Mouse (Mus musculus) cerebellum, adult 11-12 months (tissue): Measurements from ENCODE around the gene Veph1.

ENCODE experiments used
- DNase-seq: peaks from one replicate; pipeline ENCODE4 v3.0.0; 2022

Veph1 gene

GRCm38 (mm10) chr3:66091746-66092145 is 204.9 kb downstream of the Veph1 start:
- DNase-seq: no peak

DNA sequence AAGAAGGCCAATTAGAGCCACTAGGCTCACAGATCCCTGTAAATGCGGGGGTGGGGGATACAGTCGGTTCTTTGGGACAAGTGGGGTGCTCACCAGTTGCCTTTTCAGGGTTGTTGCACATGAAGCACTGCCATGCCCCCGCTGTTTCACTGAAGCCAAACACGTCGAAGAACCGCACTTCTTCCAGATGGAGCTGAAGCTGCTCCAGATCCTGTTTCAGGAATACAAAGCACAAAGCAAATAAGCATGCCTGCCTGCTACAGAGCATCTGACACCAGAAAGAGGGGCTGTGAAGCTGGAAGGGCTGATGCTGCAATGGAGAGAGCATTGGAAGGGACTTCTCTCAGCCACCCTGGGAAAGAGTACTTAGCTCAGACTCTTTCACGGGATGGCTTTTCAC is 209.0 kb downstream of the Veph1 start:
- no peak for DNase-seq

DNA sequence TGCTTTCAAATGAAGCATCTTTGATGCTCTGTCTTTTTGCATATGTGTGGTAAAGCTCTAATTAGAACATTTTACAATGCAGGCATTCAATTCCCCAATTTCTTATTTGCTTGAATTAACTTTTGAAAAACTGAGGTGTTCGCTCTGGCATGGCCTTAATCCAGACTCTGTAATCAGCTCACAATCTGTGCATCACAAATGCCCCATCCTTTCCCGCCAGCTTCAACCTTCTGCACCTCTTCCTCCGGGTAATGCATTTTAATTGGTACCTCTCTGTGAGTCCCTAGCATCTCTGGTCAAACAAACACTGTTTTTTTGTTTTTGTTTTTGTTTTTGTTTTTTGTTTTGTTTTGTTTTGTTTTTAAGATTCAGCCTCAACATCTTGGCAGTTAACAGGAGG is 212.8 kb downstream of the Veph1 start:
- DNase-seq: no peak

- no peak for DNase-seq
Measured at GRCm38 (mm10) chr3:66083407-66083806, 213.2 kb downstream of the Veph1 start.

DNA sequence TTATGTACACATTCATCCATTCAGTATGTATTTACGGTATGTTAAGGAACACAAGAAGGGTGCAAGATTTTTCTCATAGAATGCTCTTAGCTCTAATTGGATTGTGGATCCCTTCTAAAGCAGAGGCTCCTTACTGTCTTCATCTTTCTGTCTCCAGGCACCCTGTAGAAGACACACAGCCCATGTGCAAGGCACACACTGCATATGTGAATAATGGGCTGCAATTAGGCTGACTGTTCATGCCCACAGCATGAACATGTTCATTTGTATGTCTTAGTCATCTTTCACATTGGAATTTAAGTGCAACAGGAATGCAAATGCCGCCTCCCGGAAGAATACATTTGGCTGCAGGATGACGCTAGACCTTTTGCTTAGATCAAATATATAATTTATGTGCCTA is 213.7 kb downstream of the Veph1 start:
- no peak for DNase-seq

- no peak for DNase-seq
Measured at GRCm38 (mm10) chr3:66081363-66081736, 215.3 kb downstream of the Veph1 start.

GRCm38 (mm10) chr3:66080631-66081362 is 215.8 kb downstream of the Veph1 start:
- DNase-seq: no peak

- no peak for DNase-seq
Measured at GRCm38 (mm10) chr3:66079886-66080285, 216.8 kb downstream of the Veph1 start.

DNA sequence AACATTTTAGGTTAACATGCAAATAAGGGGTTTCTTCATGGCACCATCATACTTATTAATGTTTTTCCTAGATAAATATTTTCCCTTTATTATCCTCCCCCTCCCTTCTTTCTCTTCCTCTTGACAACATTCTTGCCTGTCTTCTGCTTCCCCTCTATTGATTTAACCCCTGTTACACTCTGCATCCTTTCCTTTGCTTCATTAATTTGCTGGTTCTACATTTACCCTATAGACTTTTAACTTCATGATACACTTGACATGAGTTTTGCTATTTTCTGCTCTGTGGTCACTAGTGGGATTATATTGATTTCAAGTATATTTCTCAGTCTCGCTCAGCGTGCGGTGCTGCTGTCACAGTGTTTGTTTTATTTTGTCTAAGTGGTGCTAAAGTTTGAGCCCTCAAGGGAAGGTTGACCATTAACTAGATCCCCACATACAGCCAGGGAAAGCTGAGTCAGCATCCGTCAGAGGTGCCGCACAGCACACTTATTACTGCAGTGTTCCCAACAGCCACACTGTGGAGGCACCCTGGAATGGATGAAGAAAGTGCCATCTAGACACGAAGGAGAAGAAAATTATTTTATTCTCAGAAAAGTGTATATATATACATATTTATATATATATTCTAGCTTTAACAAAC is 217.6 kb downstream of the Veph1 start:
- DNase-seq: no peak

DNA sequence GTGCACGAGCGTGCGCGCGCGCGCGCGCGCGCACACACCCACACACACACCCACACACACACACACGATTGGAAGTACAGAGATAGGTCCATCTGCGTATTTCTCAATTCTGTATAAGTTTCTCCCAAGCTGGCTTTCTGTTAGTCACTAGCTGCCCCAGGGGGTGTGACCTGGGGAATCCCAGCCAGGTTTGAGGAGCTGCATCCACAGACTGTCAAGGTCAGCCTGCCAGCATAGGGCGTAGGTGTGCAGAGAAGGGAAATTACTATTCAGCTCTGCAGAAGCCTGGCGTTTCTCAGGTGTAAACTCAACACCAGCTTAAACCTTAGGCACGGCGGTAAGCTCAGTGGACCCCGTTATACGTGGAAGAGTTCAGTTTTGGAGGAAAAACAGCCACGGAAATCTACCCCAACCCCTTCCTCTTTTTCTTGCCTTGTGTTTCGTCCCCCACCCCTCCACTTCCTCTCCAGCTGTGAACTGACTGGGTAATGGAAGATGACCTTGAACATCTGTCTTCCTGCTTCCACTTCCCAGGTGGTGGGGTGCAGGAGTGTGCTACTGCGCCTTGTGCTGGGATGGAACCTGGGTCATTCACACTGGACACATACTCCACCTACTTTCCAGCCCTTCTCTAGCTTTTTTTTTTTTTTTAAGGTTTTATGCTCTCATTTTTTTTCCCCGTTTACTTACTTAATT is 218.5 kb downstream of the Veph1 start:
- no peak for DNase-seq

- no peak for DNase-seq
Measured at GRCm38 (mm10) chr3:66070274-66070673, 226.4 kb downstream of the Veph1 start.

GRCm38 (mm10) chr3:66063881-66064280 is 232.8 kb downstream of the Veph1 start:
- no peak for DNase-seq

- DNase-seq: no peak
Measured at GRCm38 (mm10) chr3:66056912-66057311, 239.7 kb downstream of the Veph1 start.

DNA sequence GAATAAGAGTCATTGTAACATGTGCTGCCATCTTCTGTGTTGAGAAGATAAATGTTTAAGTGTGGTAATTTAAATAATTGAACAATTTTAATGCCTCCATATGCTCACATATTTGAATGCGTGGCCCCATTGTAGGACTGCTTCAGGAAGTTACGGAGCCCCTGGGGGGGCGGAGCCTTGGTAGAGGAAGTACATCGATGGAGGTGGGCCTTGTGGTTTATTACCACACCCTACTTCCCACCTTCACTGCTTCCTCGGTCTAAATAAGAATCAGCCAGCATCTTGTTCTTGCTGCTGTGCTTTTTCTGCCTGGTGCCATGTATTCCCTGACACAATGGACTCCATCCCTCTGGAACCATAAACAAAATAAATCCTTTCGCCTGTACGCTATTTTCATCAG is 241.0 kb downstream of the Veph1 start:
- no peak for DNase-seq

GRCm38 (mm10) chr3:66050092-66050886 is 246.3 kb downstream of the Veph1 start:
- DNase-seq: no peak

- no peak for DNase-seq
Measured at GRCm38 (mm10) chr3:66040857-66041494, 255.7 kb downstream of the Veph1 start.

GRCm38 (mm10) chr3:66035226-66035625 is 261.4 kb downstream of the Veph1 start:
- no peak for DNase-seq

DNA sequence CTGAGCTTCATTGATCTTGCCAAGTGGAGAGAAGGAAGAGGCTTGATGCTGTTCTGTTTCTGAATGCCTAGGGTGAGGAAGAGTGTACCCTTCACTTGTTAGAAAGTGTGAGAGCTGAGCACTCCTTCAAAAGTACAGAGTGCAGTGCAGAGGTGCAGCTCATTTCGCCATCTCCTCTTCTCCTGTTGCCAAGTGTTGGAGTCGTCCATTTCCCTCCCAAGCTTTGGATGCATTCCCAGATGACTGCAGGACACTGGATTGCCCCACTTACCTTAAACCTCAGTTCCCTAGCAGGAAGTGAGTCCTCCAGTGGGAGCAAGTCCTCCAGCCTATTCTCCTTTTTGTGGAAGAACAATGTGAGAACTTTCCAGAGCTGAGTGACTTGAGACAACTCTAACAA is 263.3 kb downstream of the Veph1 start:
- no peak for DNase-seq

GRCm38 (mm10) chr3:66025454-66025853 is 271.2 kb downstream of the Veph1 start:
- no peak for DNase-seq

- DNase-seq: no peak
Measured at GRCm38 (mm10) chr3:66024220-66024792, 272.3 kb downstream of the Veph1 start.

- no peak for DNase-seq
Measured at GRCm38 (mm10) chr3:66019171-66019570, 277.5 kb downstream of the Veph1 start.

DNA sequence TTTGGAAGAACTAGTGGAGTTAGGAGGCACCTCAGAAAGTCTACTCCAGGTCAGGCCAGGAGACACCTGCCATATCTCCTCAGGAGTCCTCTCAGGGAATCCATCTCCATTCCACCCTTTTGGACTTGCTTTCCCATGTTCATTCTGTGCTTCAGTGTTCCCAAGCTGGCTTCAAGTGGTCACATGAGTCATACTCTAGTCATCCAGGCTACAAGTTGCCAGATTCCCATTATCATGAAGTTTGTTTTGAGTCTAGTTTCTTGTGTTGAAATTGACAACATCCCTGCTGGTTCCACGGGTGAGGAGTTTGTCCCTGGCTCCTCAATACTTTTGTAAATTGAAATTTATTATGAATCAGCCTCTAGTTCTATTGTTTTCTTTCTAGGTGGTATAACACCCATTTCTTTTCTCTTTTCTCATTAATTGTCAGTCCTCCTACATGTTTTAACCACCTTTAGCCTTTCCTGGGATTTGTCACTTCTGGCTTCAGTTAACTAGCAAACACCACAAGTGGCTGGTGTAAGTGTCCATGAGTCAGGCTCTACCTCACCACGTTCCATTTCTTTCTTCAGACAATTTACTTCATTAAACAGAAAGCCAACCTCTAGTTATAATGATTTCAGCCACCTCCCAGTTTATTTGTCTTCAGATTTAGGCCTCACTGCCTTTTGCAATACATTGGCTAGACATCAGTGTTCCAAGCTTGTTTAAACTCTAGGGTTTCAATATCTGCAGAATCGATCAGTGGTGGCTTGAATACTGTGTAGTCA is 288.8 kb downstream of the Veph1 start:
- DNase-seq: no peak
